Mouse (Mus musculus) monocyte, adult 2 months (primary cell): Measurements from ENCODE around the gene Nrtn.

ENCODE experiments used
- DNase-seq, 2 experiments: peaks; one replicate each; pipeline ENCODE4 v3.0.0; 2022; ENCODE audit warnings: low spot score in 2 of 2, low read depth in 1 of 2

Nrtn gene

DNA sequence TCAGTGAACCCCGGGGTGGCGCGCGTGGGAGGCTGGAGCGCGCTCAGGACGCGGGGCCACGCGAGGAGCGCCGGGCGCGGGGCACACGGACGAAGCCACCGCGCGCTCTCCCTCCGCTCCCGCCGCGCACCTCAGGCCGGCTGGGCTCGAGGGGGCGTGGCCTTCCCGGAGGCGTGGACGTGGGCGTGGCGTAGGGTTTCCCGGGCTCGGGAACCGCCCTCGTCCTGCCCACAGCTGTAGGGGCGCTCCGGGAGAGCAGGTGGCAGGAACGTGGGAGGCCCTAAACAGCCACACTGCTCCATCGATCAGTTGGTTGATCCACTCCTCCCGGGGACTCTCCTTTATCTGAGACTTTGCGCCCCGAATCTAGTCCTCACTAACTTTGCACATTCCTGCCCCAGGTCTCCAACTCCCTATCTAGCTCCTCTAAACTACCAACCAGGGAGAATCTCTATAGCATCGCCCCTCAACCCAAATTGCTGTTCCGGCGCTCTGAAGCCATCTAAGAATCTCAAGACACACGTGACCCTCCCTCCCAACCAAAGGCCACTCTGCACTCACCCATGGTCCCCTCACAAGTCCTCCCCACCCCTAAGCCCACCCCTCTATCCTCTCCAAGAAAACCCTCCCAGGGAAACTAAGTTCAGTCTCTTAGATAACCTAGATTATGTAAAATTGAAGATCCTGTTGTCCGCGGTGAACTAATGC, at the start of gene Nrtn:
Nrtn (minus strand) TSS at position 115 of the 708 bp plus-strand sequence.
- DNase-seq: no peak

GRCm38 (mm10) chr17:56805784-56806183, 48.5 kb upstream of the Nrtn start:
- no peak for DNase-seq

DNA sequence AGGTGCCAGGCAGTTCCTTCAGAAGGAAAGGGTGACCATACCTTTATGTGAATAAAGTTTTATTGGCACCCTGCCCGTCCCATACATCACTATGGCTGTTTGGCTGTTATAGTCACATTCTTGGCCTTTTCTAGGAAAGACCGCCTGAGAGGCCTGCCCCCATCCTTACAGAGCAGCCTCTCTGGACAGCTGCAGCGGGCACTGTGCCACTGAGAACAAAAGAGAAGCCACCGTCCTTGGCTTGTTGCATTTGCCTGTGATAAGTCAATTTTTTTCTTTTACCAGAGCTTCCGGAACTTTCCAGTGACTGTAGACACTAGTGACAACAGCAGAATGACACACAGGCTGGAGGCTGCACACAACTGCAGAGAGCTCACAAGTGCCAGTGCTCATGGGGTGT, 47.6 kb upstream of the Nrtn start:
- no peak for DNase-seq

- no peak for DNase-seq
Measured at GRCm38 (mm10) chr17:56802065-56802464, 44.7 kb upstream of the Nrtn start.

DNA sequence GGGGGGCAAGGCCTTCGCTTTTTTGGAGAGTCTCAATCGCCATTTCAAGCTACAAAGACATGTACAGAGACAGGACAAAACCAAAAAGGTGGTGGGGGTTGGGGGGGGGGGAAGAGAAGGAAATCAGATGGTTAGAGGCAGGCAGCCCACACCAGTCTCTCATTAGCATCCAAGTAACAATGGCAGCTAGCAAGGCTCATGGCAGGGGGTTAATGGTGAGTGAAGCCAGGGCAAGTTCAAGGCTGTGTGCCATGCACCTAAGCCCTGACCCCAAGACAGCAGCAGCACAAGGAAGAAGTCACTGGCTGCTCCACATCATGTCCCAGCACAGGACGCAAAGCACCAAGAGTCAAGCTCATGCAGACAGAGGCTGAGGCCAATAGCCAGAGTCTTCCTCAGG, 41.9 kb upstream of the Nrtn start:
- no peak for DNase-seq

DNA sequence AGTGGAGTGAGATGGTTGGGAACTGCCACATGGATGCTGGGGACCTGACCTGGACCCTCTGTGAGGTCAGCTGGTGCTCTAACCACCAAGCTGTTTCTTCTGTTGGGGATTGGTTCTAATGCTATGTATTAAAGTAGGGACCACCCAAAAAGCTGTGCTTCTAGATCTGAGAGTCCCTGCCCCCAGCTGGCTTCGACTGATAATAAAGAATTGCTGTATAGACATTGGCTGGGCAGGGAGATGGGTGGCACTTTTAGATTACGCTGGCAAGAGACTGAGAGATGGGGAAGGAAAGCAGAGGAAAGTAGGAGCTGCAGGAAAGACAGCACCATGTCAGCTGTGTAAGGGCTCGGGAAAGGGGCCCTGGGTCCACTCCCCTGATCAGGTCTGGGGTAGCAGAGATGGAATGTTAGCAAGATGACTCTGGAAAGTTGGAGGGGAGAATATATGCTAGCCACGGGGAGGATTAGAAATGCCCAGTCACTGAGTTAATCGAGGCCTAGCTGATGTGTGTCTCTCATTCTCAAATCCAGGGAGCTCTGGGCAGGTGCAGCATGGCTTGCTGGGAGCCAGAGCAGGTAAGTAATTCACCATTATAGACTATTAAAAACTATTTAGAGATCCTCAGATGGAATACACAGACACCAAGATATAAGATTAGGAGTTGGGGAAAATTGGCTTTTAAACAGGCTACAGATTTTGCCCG, 36.4 kb upstream of the Nrtn start:
- no peak for DNase-seq

- DNase-seq: no peak
Measured at GRCm38 (mm10) chr17:56792588-56792987, 35.3 kb upstream of the Nrtn start.

DNA sequence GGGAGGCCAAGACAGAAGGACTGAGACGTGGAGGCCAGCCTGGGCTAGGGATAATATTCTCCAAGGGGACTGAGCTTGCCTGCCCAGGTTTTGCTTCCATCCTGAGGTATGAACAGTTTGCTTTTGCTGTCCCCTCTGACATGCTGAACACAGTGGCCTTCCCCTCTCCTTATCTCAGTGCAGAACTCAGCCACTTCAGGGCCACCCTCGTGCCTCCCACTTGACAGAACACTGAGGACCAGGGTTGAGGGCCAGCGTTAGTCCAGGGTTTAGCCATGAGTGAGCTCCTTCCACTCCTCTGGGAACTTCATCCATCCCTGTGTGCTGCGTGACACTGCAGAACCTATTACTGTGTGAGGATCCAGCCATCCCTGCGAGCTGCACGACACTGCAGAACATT, 32.0 kb upstream of the Nrtn start:
- no peak for DNase-seq

GRCm38 (mm10) chr17:56788886-56789285, 31.6 kb upstream of the Nrtn start:
- no peak for DNase-seq

DNA sequence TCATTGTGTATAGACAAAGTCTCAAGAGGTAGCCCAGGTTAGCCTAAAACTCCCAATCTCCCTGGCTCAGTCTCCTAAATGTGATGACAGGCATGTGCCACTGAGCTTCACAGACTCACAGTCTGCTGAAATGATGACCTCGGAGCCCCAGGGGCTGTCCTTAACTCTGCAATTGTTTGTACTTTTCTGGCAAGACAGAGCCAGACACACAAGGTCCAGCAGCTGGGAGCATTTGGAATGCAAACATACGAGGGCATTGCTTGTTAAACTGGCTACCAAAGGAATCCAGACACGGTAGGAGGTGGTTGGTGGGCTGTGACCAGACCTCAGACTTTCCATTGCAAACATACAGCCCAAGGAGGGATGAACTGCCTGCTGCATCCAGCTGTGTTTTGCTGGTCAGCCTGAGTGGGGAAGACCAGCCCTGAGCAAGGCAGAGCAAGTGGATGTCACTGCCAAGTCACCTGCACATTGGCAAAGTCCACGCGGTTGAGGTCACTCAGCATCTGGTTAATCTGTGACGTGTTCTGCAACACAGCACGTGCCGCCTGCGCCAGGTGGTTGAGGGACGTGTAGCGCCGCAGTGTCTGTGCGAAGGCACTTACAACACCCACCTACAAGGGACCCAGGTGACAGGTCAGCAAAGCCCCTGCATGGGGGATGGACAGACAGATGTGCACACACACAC, 23.1 kb upstream of the Nrtn start:
- no peak for DNase-seq

GRCm38 (mm10) chr17:56778779-56779362, 21.5 kb upstream of the Nrtn start:
- DNase-seq: no peak

GRCm38 (mm10) chr17:56777568-56777967, 20.2 kb upstream of the Nrtn start:
- DNase-seq: no peak

DNA sequence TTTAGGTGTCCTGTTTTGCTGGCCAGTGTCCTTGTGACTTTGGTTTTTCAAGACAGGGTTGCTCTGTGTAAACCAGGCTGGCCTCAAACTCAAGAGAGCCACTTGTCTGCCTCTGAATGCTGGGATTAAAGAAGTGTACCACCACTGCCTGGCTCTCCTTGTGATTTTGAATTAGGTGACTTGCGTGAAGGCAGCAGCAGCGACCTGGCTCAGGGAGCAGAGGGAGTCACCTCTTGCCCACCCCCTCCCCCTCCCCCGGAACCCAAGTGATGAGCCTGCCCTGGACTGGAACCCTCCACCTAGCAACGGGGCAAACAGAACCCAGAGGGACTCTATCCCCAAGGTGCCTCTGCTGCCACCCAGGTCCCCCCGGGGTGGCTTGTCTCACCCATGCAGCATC, 12.6 kb upstream of the Nrtn start, which contains the start of gene Prr22:
Prr22 (plus strand) TSS at position 301 of the 400 bp plus-strand sequence.
- no peak for DNase-seq

DNA sequence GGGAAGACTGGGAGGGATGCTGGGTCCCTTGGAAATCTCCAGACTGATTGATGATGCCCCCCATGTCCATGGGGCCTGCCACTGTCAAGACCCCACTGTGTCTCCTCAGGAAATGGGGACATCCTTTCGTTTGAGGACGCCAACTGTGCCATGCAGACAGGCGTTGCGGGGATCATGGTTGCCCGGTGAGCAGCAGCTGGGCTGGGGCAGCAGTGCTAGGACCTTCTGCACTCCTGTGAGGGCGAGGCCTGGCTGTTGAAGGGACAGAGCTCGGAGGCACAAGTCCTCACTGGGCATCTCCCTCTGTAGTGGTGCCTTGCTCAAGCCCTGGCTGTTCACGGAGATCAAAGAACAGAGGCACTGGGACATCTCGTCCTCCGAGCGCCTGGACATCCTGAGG, 11.6 kb upstream of the Nrtn start:
- DNase-seq: no peak

GRCm38 (mm10) chr17:56767531-56768135, 10.3 kb upstream of the Nrtn start:
- DNase-seq: no peak

GRCm38 (mm10) chr17:56766631-56767405, 9.5 kb upstream of the Nrtn start:
- no peak for DNase-seq

GRCm38 (mm10) chr17:56765431-56765830, 8.1 kb upstream of the Nrtn start:
- no peak for DNase-seq

DNA sequence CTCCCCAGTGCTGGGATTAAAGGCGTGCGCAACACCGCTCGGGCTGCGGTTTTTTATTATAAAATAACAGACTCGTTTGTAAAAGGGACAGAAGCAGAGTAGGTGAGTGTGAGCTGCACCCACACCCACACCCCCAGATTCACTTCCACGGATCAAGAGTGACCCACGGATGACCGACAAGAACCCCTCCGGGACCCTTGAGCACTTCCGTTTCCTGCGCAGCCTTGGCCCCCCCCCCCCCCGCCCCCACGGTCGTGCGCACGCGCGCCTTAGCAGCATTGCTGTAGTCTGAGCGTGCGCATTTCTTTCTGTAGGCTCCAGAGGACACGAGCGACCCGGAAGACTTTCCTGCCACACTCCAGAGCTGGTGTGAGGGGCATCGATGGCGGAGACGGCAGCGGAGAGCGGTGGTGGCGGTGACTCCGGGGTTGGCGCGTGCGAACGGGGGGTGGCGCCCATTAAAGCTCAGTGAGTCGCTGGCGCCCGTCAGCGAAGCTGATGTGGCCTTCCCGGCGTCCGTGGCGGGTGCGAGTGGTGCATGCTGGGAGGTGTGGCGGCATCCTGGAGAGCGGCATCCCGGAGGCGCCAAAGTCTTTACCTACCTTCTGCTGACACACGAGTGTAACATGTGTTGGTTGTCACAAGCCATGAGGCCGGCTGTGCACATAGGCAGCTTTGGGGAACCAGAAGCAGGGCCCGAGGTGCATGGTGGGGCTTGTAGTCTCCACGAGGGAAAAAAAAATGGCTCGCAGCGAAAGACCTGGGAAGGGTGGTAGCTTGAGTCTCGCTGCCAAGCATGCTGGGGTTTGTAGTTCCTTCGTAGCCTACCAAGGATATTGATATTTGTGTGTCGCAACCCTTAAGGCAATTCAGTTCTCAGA, 7.4 kb upstream of the Nrtn start, which contains the start of gene Dus3l:
Dus3l (plus strand) TSS at position 284 of the 881 bp plus-strand sequence.
- DNase-seq: peak; percentile 83 to 84

GRCm38 (mm10) chr17:56763741-56764250, 6.5 kb upstream of the Nrtn start:
- no peak for DNase-seq
